Mouse (Mus musculus): ENCODE measurements around the gene Olfr1291-ps1. TPM values are rescaled to one million over a fixed set of nuclear protein-coding genes. Genes with fewer than 3 reads are reported as not detected.

Gene Olfr1291-ps1
- polyA plus RNA-seq (2015; fragmentation: Nextera tagmentation; extraction: Ambion mirVana), result not detected in 2 replicates

DNA sequence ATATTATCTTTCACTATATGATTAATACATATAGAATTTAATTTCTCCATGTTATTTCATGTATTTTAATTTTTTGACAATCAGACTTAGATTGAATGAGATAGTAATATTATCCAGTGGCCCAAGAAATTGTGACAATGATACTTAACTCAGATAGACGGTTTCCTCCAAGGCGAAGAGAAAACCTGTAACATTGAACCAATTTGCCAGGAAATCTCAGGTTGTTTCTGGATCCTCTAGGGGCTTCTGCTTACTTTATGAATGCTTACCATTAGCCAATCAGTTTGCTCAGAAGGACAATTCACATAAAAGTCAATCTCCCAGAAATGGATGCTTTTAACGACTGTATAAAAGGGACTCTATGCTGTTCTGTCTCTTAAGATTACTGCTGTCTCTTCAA lies at the start of gene Olfr1291-ps1:
Olfr1291-ps1 (plus strand) TSS at position 301 of the 400 bp plus-strand sequence.
- H3K27ac ChIP-seq (replicated peaks), result no peak within 1 kb of the TSS
- H3K36me3 ChIP-seq, result no peaks in the 10 kb centered on the region
- H3K9ac ChIP-seq, result no peak within 1 kb of the TSS
- WGBS, result 93% methylated on average over 3 of the region's 3 CpGs
- H3K4me2 ChIP-seq, result no peak within 1 kb of the TSS
- no peak for ATAC-seq (ENCODE audit: low FRiP score, low read depth)
- H3K9me3 ChIP-seq, result no peaks in the 10 kb centered on the region
- H3K4me3 ChIP-seq, result no peak within 1 kb of the TSS
- H3K27me3 ChIP-seq, result no peaks in the 10 kb centered on the region
- no peaks in the 10 kb centered on the region for H3K4me1 ChIP-seq (replicated peaks)

DNA sequence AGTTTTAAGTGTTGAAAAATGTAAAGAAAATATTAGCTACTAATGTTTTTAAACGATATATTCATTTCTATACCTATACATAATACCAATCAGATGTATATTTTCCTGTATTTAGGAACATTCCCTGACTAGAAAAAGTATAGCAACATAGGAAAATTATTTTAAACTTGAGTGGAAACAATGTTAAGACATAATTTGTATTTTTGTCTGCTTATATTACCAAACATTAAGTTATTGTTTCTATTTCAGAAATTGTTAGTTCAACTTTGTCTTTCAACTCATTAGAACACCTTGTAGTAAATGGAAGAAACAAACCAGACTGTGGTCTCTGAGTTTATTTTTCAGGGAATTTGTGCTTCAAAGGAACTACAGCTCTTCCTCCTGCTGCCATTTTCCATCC lies 48.1 kb upstream of the Olfr1291-ps1 start, which contains the start of gene Olfr1287:
Olfr1287 (plus strand) TSS at position 301 of the 400 bp plus-strand sequence.
- no peak for ATAC-seq (ENCODE audit: low FRiP score, low read depth)
- no peaks in the 10 kb centered on the region for H3K27me3 ChIP-seq
- whole genome bisulfite sequencing, result 69% methylated on average over 1 of the region's 1 CpGs
- H3K9ac ChIP-seq, result no peak within 1 kb of the TSS
- H3K4me2 ChIP-seq, result no peak within 1 kb of the TSS
- H3K36me3 ChIP-seq, result no peaks in the 10 kb centered on the region
- no peak within 1 kb of the TSS for H3K27ac ChIP-seq (replicated peaks)
- no peaks in the 10 kb centered on the region for H3K9me3 ChIP-seq
- no peaks in the 10 kb centered on the region for H3K4me1 ChIP-seq (replicated peaks)
- no peak within 1 kb of the TSS for H3K4me3 ChIP-seq

DNA sequence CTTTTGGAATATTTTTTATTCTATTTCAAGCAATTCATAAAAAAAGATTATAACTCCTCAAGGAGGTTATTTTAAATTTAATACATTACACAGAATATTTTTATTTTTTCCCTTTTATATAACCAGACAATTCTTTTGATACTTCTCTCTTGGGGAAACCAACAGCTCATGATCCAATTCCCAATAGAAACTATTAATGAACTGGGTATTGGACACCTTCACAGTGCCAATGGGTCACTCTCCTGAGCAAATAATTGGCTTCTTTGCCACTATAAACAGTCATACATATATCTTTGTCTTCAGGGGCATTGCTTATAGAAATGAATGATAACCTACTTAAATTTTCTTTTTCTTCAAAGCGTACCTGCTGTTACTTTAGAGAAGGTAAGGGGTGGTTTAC lies 23.2 kb upstream of the Olfr1291-ps1 start, which contains the start of gene Olfr1288:
Olfr1288 (plus strand) TSS at position 301 of the 400 bp plus-strand sequence.
- Histone ChIP-seq H3K27me3 (no peaks in the 10 kb centered on the region), H3K4me3 (no peak within 1 kb of the TSS), H3K4me1 (replicated peaks) (no peaks in the 10 kb centered on the region), H3K9me3 (no peaks in the 10 kb centered on the region), H3K36me3 (no peaks in the 10 kb centered on the region), H3K27ac (replicated peaks) (no peak within 1 kb of the TSS), H3K4me2 (no peak within 1 kb of the TSS), H3K9ac (no peak within 1 kb of the TSS)
- 96% methylated on average over 1 of the region's 1 CpGs for WGBS
- ATAC-seq (ENCODE audit: low FRiP score, low read depth), result no peak

- Histone ChIP-seq H3K4me1 (replicated peaks) (no peaks in the 10 kb centered on the region), H3K4me2 (no peak within 1 kb of the TSS), H3K36me3 (no peaks in the 10 kb centered on the region), H3K9me3 (no peaks in the 10 kb centered on the region), H3K27me3 (no peaks in the 10 kb centered on the region), H3K4me3 (no peak within 1 kb of the TSS), H3K9ac (no peak within 1 kb of the TSS), H3K27ac (replicated peaks) (no peak within 1 kb of the TSS)
- ATAC-seq (ENCODE audit: low FRiP score, low read depth), result no peak
- 68% methylated on average over 1 of the region's 1 CpGs for WGBS
Observed at GRCm38 (mm10) chr2:111480519-111480918, 16.5 kb upstream of the Olfr1291-ps1 start, which contains the start of gene Olfr1289. Olfr1289 (plus strand) TSS chr2:111480819.

- H3K9ac ChIP-seq, result no peak within 1 kb of the TSS
- H3K4me1 ChIP-seq (replicated peaks), result no peaks in the 10 kb centered on the region
- no peaks in the 10 kb centered on the region for H3K9me3 ChIP-seq
- H3K4me2 ChIP-seq, result no peak within 1 kb of the TSS
- no peak within 1 kb of the TSS for H3K4me3 ChIP-seq
- H3K27me3 ChIP-seq, result no peaks in the 10 kb centered on the region
- ATAC-seq (ENCODE audit: low FRiP score, low read depth), result no peak
- H3K36me3 ChIP-seq, result no peaks in the 10 kb centered on the region
- 81% methylated on average over 5 of the region's 5 CpGs for WGBS
- H3K27ac ChIP-seq (replicated peaks), result no peak within 1 kb of the TSS
Observed at GRCm38 (mm10) chr2:111493729-111494128, 3.3 kb upstream of the Olfr1291-ps1 start, which contains the start of gene Olfr1290. Olfr1290 (minus strand) TSS chr2:111493829.

DNA sequence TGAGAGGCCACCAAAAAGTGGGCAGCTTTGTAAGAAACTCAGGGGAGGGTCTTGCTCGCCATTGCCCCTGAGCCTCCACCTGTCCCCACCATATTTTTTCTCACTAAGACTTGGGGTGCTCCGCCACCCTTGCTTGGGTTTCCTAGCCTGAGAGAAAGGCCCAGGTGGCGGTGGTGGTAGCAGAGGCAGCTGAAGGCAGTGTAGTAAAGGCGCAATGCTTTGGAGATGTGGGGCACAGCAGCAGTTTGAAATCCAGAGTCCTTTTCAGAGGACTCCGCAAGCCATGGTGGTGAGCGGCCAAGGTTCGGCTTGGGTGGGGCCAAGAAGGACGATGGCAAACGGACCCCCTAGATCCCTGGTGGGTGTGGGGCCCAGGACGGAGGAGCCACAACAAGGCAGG lies 20.5 kb downstream of the Olfr1291-ps1 start:
- H3K27ac ChIP-seq (replicated peaks), result no peak overlapping the region
- peaks cover 5% of the 10 kb centered on the region; the same call in 1 of the 2 replicates for H3K9me3 ChIP-seq
- no peaks in the 10 kb centered on the region for H3K36me3 ChIP-seq
- H3K9ac ChIP-seq, result no peak overlapping the region
- H3K27me3 ChIP-seq, result no peaks in the 10 kb centered on the region
- H3K4me2 ChIP-seq, result no peak overlapping the region
- WGBS, result 91% methylated on average over 10 of the region's 10 CpGs
- H3K4me3 ChIP-seq, result no peak overlapping the region
- no peak for ATAC-seq (ENCODE audit: low FRiP score, low read depth)
- no peaks in the 10 kb centered on the region for H3K4me1 ChIP-seq (replicated peaks)

- H3K9ac ChIP-seq, result no peak within 1 kb of the TSS
- 90% methylated on average over 1 of the region's 1 CpGs for WGBS
- H3K9me3 ChIP-seq, result 0 out of 2 replicates have a peak, but pooled peaks cover under 1% of the 10 kb centered on the region
- H3K27me3 ChIP-seq, result no peaks in the 10 kb centered on the region
- ATAC-seq (ENCODE audit: low FRiP score, low read depth), result no peak
- H3K36me3 ChIP-seq, result no peaks in the 10 kb centered on the region
- H3K4me2 ChIP-seq, result no peak within 1 kb of the TSS
- H3K4me1 ChIP-seq (replicated peaks), result no peaks in the 10 kb centered on the region
- no peak within 1 kb of the TSS for H3K4me3 ChIP-seq
- H3K27ac ChIP-seq (replicated peaks), result no peak within 1 kb of the TSS
Observed at GRCm38 (mm10) chr2:111524903-111525302, 27.9 kb downstream of the Olfr1291-ps1 start, which contains the start of gene Olfr1293-ps. Olfr1293-ps (plus strand) TSS chr2:111525203.

GRCm38 (mm10) chr2:111540191-111540590 lies 43.2 kb downstream of the Olfr1291-ps1 start, which contains the start of gene Olfr1294:
Olfr1294 (minus strand) TSS chr2:111540291.
- 53% methylated on average over 1 of the region's 1 CpGs for WGBS
- no peaks in the 10 kb centered on the region for H3K9me3 ChIP-seq
- no peaks in the 10 kb centered on the region for H3K36me3 ChIP-seq
- H3K4me3 ChIP-seq, result no peak within 1 kb of the TSS
- H3K4me2 ChIP-seq, result no peak within 1 kb of the TSS
- H3K4me1 ChIP-seq (replicated peaks), result no peaks in the 10 kb centered on the region
- no peak within 1 kb of the TSS for H3K9ac ChIP-seq
- no peak for ATAC-seq (ENCODE audit: low FRiP score, low read depth)
- H3K27me3 ChIP-seq, result no peaks in the 10 kb centered on the region
- H3K27ac ChIP-seq (replicated peaks), result no peak within 1 kb of the TSS

Other genes starting within 250 kb of the Olfr1291-ps1 start
- not detected in 2 replicates for gene Olfr1276, start 242.7 kb upstream of the Olfr1291-ps1 start, polyA plus RNA-seq (2015; fragmentation: Nextera tagmentation; extraction: Ambion mirVana)
- not detected in 2 replicates for gene Olfr1277, start 223.1 kb upstream of the Olfr1291-ps1 start, polyA plus RNA-seq (2015; fragmentation: Nextera tagmentation; extraction: Ambion mirVana)
- not detected in 2 replicates for gene Olfr1278, start 207.0 kb upstream of the Olfr1291-ps1 start, polyA plus RNA-seq (2015; fragmentation: Nextera tagmentation; extraction: Ambion mirVana)
- gene Olfr1279, start 196.5 kb upstream of the Olfr1291-ps1 start, polyA plus RNA-seq (2015; fragmentation: Nextera tagmentation; extraction: Ambion mirVana), result not detected in 2 replicates
- gene Olfr1280, start 183.2 kb upstream of the Olfr1291-ps1 start, polyA plus RNA-seq (2015; fragmentation: Nextera tagmentation; extraction: Ambion mirVana), result not detected in 2 replicates
- not detected in 2 replicates for gene Olfr1281, start 170.7 kb upstream of the Olfr1291-ps1 start, polyA plus RNA-seq (2015; fragmentation: Nextera tagmentation; extraction: Ambion mirVana)
- not detected in 2 replicates for gene Olfr1282, start 161.1 kb upstream of the Olfr1291-ps1 start, polyA plus RNA-seq (2015; fragmentation: Nextera tagmentation; extraction: Ambion mirVana)
- gene Olfr1283, start 130.4 kb upstream of the Olfr1291-ps1 start, polyA plus RNA-seq (2015; fragmentation: Nextera tagmentation; extraction: Ambion mirVana), result not detected in 2 replicates
- gene Olfr1284, start 121.7 kb upstream of the Olfr1291-ps1 start, polyA plus RNA-seq (2015; fragmentation: Nextera tagmentation; extraction: Ambion mirVana), result not detected in 2 replicates
- gene Olfr1286, start 74.1 kb upstream of the Olfr1291-ps1 start, polyA plus RNA-seq (2015; fragmentation: Nextera tagmentation; extraction: Ambion mirVana), result not detected in 2 replicates
- not detected in 2 replicates for gene Olfr1287, start 48.0 kb upstream of the Olfr1291-ps1 start, polyA plus RNA-seq (2015; fragmentation: Nextera tagmentation; extraction: Ambion mirVana)
- not detected in 2 replicates for gene Olfr1288, start 23.1 kb upstream of the Olfr1291-ps1 start, polyA plus RNA-seq (2015; fragmentation: Nextera tagmentation; extraction: Ambion mirVana)
- gene Olfr1289, start 16.4 kb upstream of the Olfr1291-ps1 start, polyA plus RNA-seq (2015; fragmentation: Nextera tagmentation; extraction: Ambion mirVana), result not detected in 2 replicates
- not detected in 2 replicates for gene Olfr1290, start 3.4 kb upstream of the Olfr1291-ps1 start, polyA plus RNA-seq (2015; fragmentation: Nextera tagmentation; extraction: Ambion mirVana)
- gene Olfr1293-ps, start 28.0 kb downstream of the Olfr1291-ps1 start, polyA plus RNA-seq (2015; fragmentation: Nextera tagmentation; extraction: Ambion mirVana), result not detected in 2 replicates
- not detected in 2 replicates for gene Olfr1294, start 43.1 kb downstream of the Olfr1291-ps1 start, polyA plus RNA-seq (2015; fragmentation: Nextera tagmentation; extraction: Ambion mirVana)
- not detected in 2 replicates for gene Olfr1295, start 72.5 kb downstream of the Olfr1291-ps1 start, polyA plus RNA-seq (2015; fragmentation: Nextera tagmentation; extraction: Ambion mirVana)
- gene Olfr1297, start 129.3 kb downstream of the Olfr1291-ps1 start, polyA plus RNA-seq (2015; fragmentation: Nextera tagmentation; extraction: Ambion mirVana), result not detected in 2 replicates
- not detected in 2 replicates for gene Olfr1298, start 152.0 kb downstream of the Olfr1291-ps1 start, polyA plus RNA-seq (2015; fragmentation: Nextera tagmentation; extraction: Ambion mirVana)
- not detected in 2 replicates for gene Olfr1299, start 164.2 kb downstream of the Olfr1291-ps1 start, polyA plus RNA-seq (2015; fragmentation: Nextera tagmentation; extraction: Ambion mirVana)

Measured in hindbrain, embryonic 15.5 days (tissue).